Mouse (Mus musculus): ENCODE data around the gene Btbd9.

Btbd9 gene

DNA sequence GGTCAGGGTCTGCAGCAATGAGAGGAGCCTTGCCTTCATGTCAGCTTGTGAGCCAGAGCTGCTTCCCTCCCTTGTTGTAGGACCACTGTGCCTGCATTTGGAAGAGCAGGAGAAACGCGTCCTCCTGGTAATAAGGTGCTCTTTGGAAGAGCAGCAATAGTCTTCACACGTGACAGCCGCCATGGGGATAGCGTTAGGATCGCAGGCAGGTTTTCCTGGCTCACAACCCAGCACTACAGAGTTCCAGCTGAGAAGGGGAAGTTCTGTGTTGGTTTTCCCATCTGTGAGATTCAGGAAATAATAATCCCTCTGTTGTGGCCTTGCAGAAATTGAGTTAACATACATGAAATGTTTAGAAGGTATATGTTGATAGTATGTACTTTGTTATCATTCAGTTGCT, 392.7 kb downstream of the Btbd9 start:
- peak in 1 of 2 experiments; percentile 0 for DNase-seq (ENCODE audit: low spot score in 2 of 2)

DNA sequence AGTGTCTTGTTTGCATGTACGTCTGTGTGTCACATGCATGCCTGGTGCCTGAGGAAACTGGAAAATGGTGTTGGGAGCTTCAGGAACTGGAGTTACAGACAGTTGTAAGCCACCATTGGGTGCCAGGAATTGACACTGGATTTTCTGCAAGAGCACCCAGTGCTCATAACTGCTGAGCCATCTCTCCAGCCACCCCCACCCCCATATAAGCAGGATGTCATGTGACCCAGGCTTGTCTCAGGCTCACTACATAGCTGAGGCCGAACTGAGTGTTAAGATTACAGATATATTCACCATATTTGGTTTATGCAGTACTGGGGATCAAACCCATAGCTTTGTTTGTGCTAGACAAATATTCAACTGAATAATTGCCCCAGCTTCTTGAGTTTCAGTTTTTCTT, 394.2 kb downstream of the Btbd9 start:
- no peak for DNase-seq (ENCODE audit: low spot score in 2 of 2)

DNA sequence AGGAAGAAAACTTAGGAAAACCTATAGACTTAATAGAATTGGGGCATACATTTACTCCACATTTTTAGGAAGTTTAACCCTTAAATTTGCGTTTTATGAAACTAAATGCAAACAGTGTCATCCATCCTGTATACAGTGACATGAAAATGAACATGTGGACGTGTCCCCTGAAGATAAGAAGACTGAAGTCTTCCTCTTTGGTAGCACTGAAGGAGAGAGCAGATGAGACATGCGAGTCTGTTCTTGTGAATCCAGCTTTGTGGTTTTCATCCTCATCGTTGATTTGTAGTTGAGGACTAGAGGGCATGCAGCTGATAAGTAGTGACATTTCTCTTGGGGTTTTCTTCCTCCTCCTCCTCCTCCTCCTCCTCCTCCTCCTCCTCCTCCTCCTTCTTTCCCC, 394.7 kb downstream of the Btbd9 start:
- DNase-seq (ENCODE audit: low spot score in 2 of 2): no peak

DNA sequence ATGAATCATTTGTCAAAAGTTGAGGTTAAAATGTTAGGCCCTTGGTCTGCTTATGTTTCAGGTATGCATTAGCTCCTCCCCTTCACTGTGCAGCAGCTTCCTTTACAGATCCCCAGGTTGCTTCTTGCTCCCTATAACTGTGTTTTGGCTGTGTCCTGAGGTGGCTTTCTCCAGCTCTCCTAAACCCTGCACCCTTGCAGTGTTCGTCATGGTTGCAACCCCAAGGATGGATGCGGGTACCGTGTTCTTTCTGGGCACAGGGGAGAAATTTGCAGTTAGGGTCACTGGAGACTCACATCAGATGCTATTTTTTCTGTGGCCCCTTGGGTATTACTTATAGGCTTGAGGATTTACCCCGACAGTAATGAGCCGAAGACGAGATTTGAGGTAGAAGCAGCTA, 396.1 kb downstream of the Btbd9 start:
- DNase-seq (ENCODE audit: low spot score in 2 of 2): no peak

DNA sequence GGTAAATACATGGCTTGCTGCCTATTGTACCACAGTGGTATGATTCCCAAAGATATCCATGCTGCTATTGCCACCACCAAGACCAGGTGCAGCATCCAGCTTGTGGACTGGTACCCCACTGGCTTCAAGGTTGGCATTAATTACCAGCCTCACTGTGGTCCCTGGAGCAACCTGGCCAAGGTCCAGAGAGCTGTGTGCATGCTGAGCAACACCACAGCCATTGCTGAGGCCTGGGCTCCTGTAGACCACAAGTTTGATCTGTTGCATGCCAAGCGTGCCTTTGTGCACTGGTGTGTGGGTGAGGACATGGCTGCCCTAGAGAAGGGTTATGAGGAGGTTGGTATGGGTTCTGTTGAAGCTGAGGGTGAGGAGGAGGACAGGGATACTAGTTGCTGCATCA, 397.9 kb downstream of the Btbd9 start:
- DNase-seq (ENCODE audit: low spot score in 2 of 2): no peak

DNA sequence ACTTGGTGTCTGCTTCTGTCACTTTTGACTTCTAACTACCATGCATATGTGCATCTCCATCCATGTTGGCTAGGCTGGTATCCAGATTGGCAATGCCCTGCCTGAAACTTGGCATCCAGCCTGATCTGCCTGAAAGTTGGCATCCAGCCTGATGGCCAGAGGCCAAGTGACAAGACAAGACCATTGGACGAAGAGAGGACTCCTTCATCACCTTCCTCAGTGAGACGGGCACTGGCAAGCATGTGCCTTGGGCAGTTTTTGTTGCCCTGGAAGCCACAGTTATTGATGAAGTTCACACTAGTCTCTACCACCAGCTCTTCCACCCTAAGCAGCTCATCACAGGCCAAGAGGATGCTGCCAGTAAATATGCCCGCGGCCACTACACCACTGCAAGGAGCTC, 398.9 kb downstream of the Btbd9 start:
- no peak for DNase-seq (ENCODE audit: low spot score in 2 of 2)

Data from right cerebral cortex, postnatal 36 days (tissue).